Mouse (Mus musculus): ENCODE results near the gene B4galnt4.

Gene B4galnt4

GRCm38 (mm10) chr7:141041661-141042060 is 19.2 kb upstream of the B4galnt4 start:
- DNase-seq (ENCODE audit: extremely low spot score, low read depth, low spot score) = no peak

- DNase-seq (ENCODE audit: extremely low spot score, low read depth, low spot score) = no peak
Observed at GRCm38 (mm10) chr7:141042539-141042938, 18.4 kb upstream of the B4galnt4 start.

GRCm38 (mm10) chr7:141046931-141047580 is 13.8 kb upstream of the B4galnt4 start:
- no peak for DNase-seq (ENCODE audit: extremely low spot score, low read depth, low spot score)

GRCm38 (mm10) chr7:141047581-141048225 is 13.2 kb upstream of the B4galnt4 start:
- no peak for DNase-seq (ENCODE audit: extremely low spot score, low read depth, low spot score)

GRCm38 (mm10) chr7:141048226-141049218 is 12.4 kb upstream of the B4galnt4 start:
- DNase-seq (ENCODE audit: extremely low spot score, low read depth, low spot score) = peak; percentile 90

- DNase-seq (ENCODE audit: extremely low spot score, low read depth, low spot score) = no peak
Observed at GRCm38 (mm10) chr7:141049326-141049725, 11.6 kb upstream of the B4galnt4 start.

- no peak for DNase-seq (ENCODE audit: extremely low spot score, low read depth, low spot score)
Observed at GRCm38 (mm10) chr7:141051060-141051685, 9.7 kb upstream of the B4galnt4 start.

GRCm38 (mm10) chr7:141052016-141052415 is 8.9 kb upstream of the B4galnt4 start:
- no peak for DNase-seq (ENCODE audit: extremely low spot score, low read depth, low spot score)

- DNase-seq (ENCODE audit: extremely low spot score, low read depth, low spot score) = no peak
Observed at GRCm38 (mm10) chr7:141052421-141052820, 8.5 kb upstream of the B4galnt4 start.

- no peak for DNase-seq (ENCODE audit: extremely low spot score, low read depth, low spot score)
Observed at GRCm38 (mm10) chr7:141055785-141056184, 5.1 kb upstream of the B4galnt4 start.

- no peak for DNase-seq (ENCODE audit: extremely low spot score, low read depth, low spot score)
Observed at GRCm38 (mm10) chr7:141056976-141057375, 3.9 kb upstream of the B4galnt4 start.

- no peak for DNase-seq (ENCODE audit: extremely low spot score, low read depth, low spot score)
Observed at GRCm38 (mm10) chr7:141057541-141057940, 3.4 kb upstream of the B4galnt4 start.

- DNase-seq (ENCODE audit: extremely low spot score, low read depth, low spot score) = no peak
Observed at GRCm38 (mm10) chr7:141058601-141059341, 2.1 kb upstream of the B4galnt4 start.

GRCm38 (mm10) chr7:141059929-141060328 is 975 bp upstream of the B4galnt4 start:
- DNase-seq (ENCODE audit: extremely low spot score, low read depth, low spot score) = no peak

GRCm38 (mm10) chr7:141061269-141061692 is 377 bp downstream of the B4galnt4 start:
- no peak for DNase-seq (ENCODE audit: extremely low spot score, low read depth, low spot score)

- DNase-seq (ENCODE audit: extremely low spot score, low read depth, low spot score) = no peak
Observed at GRCm38 (mm10) chr7:141062525-141062924, 1.6 kb downstream of the B4galnt4 start.

GRCm38 (mm10) chr7:141063353-141063752 is 2.4 kb downstream of the B4galnt4 start:
- no peak for DNase-seq (ENCODE audit: extremely low spot score, low read depth, low spot score)

- no peak for DNase-seq (ENCODE audit: extremely low spot score, low read depth, low spot score)
Observed at GRCm38 (mm10) chr7:141064175-141064574, 3.3 kb downstream of the B4galnt4 start.

GRCm38 (mm10) chr7:141064576-141064975 is 3.7 kb downstream of the B4galnt4 start:
- DNase-seq (ENCODE audit: extremely low spot score, low read depth, low spot score) = no peak

- DNase-seq (ENCODE audit: extremely low spot score, low read depth, low spot score) = no peak
Observed at GRCm38 (mm10) chr7:141068351-141068750, 7.4 kb downstream of the B4galnt4 start.
